Comparison of ENCODE assay signal across 8 mouse cellular contexts in genomic region chr17:36031583-36032331, GRCm38 (mm10). TPM values are rescaled to one million over a fixed set of nuclear protein-coding genes. Genes with fewer than 3 reads are reported as not detected.
DNase-seq lines count a peak whose midpoint lies in the region; ATAC-seq lines count a peak whose summit lies in the region.
"Not testable (repeated sequence)": the region's sequence is repeated elsewhere in the genome, so short reads cannot be mapped to it uniquely, and the experiment has no call there.

No protein-coding gene starts in this region.

- H3K9ac ChIP-seq in intestine, embryonic 14.5 days (ENCODE audit: low read length) = 0 out of 2 replicates have a peak overlapping the region, but pooled peaks have one; percentile 30

- H3K4me3 ChIP-seq in intestine, embryonic 14.5 days (ENCODE audit: low read depth, low read length) = peak overlapping the region; percentile 39

- 2% methylated on average over 40 of the region's 40 CpGs for WGBS in intestine, embryonic 14.5 days

- H3K9me3 ChIP-seq in intestine, embryonic 14.5 days (ENCODE audit: control insufficient read depth, low read length) = not testable (repeated sequence)

- H3K27me3 ChIP-seq in intestine, embryonic 14.5 days (replicated peaks; ENCODE audit: control insufficient read depth, insufficient read depth, low read length) = not testable (repeated sequence)

- not testable (repeated sequence) for H3K36me3 ChIP-seq in intestine, embryonic 14.5 days (ENCODE audit: control insufficient read depth, insufficient read depth, low read length)

- peak overlapping the region; percentile 79 for H3K4me2 ChIP-seq in intestine, embryonic 14.5 days (ENCODE audit: low read length)

- DNase-seq in ZHBTc4 (ENCODE audit: low read depth, low spot score) = peak; percentile 36
- DNase-seq in embryo, embryonic 10.5 days (ENCODE audit: low spot score) = peak; percentile 39
- peak; percentile 65 to 76 for DNase-seq in heart, adult 18-20 months
- peak; percentile 69 for DNase-seq in intestine, embryonic 14.5 days (ENCODE audit: low spot score)
- peak; percentile 49 to 56 for DNase-seq in left cerebral cortex, postnatal 36 days (ENCODE audit: low spot score in 2 of 2)
- DNase-seq in lung, postnatal 4 days = peak; percentile 49 to 65
- peak; percentile 49 for DNase-seq in ovary, postnatal 36 days (ENCODE audit: low spot score)
- DNase-seq in thymus, postnatal 36 days = peak; percentile 73 to 75

- not testable (repeated sequence) for H3K4me1 ChIP-seq in intestine, embryonic 14.5 days (replicated peaks; ENCODE audit: control insufficient read depth, insufficient read depth, low read length)

- H3K27ac ChIP-seq in intestine, embryonic 14.5 days (ENCODE audit: low read depth) = not testable (repeated sequence)

- ATAC-seq in intestine, embryonic 14.5 days (replicated peaks; ENCODE audit: low FRiP score, low TSS enrichment, low read depth) = peak; percentile 56; the same call in 1 of the 2 replicates

- intact Hi-C loops in left cerebral cortex, postnatal 36 days (cut with DNase I) = not testable (repeated sequence)

RNA-seq across cellular contexts. Expression of gene H2-T23, which starts 0.9 kb away (rescaled TPM):
- 10 to 100 TPM; 31.7 to 56.7 TPM for total RNA-seq in heart, adult 18-20 months (2021)
- 4.9 and 5.7 TPM in 2 replicates for polyA plus RNA-seq in intestine, embryonic 14.5 days (2014; fragmentation: Nextera tagmentation; extraction: Ambion mirVana)
- 10 to 100 TPM; 12.6 to 15.1 TPM for total RNA-seq in left cerebral cortex, postnatal 36 days (2021)

RNA-seq across cellular contexts. Expression of gene H2-T22, which starts 10.8 kb away (rescaled TPM):
- 10 to 100 TPM; 15.0 to 23.6 TPM for total RNA-seq in heart, adult 18-20 months (2021)
- 15.0 and 17.8 TPM in 2 replicates for polyA plus RNA-seq in intestine, embryonic 14.5 days (2014; fragmentation: Nextera tagmentation; extraction: Ambion mirVana)
- 10 to 100 TPM; 11.0 to 12.2 TPM for total RNA-seq in left cerebral cortex, postnatal 36 days (2021)

RNA-seq across cellular contexts. Expression of gene Gm6034, which starts 11.0 kb away (rescaled TPM):
- total RNA-seq in heart, adult 18-20 months (2021) = not detected
- not detected in 2 replicates for polyA plus RNA-seq in intestine, embryonic 14.5 days (2014; fragmentation: Nextera tagmentation; extraction: Ambion mirVana)
- total RNA-seq in left cerebral cortex, postnatal 36 days (2021) = under 1 TPM in 1 of 2 experiments, not detected in 1; 0.27 TPM

RNA-seq across cellular contexts. Expression of gene H2-T24, which starts 11.4 kb away (rescaled TPM):
- 1 to 10 TPM; 6.5 to 6.7 TPM for total RNA-seq in heart, adult 18-20 months (2021)
- polyA plus RNA-seq in intestine, embryonic 14.5 days (2014; fragmentation: Nextera tagmentation; extraction: Ambion mirVana) = 2.0 and 3.4 TPM in 2 replicates
- 1 to 10 TPM; 1.1 to 2.2 TPM for total RNA-seq in left cerebral cortex, postnatal 36 days (2021)

RNA-seq across cellular contexts. Expression of gene Gm11127, which starts 26.4 kb away (rescaled TPM):
- 10 to 100 TPM in 1 of 2 experiments, 1 to 10 TPM in 1; 5.4 to 10.0 TPM for total RNA-seq in heart, adult 18-20 months (2021)
- not detected in 2 replicates for polyA plus RNA-seq in intestine, embryonic 14.5 days (2014; fragmentation: Nextera tagmentation; extraction: Ambion mirVana)
- 1 to 10 TPM in 1 of 2 experiments, under 1 TPM in 1; 0.59 to 1.9 TPM for total RNA-seq in left cerebral cortex, postnatal 36 days (2021)
